Mouse (Mus musculus) CH12.LX (cell line): ENCODE results near the gene Prss8. TPM values are rescaled to one million over a fixed set of nuclear protein-coding genes. Genes with fewer than 3 reads are reported as not detected.
A peak's percentile ranks its signal among the peaks of the same experiment; 100 is the strongest.

Source experiments
- DNase-seq: peaks from one replicate; pipeline ENCODE4 v3.0.0-alpha.2; 2013; ENCODE audit errors: extremely low read depth
- H3K27ac ChIP-seq: 2 replicates; pipeline ENCODE4 v1.5.1; 2012; ENCODE audit warnings: low read depth, mild to moderate bottlenecking, control low read depth, moderate library complexity; ENCODE audit not compliant: insufficient read depth
- H3K27me3 ChIP-seq: replicated peaks from 2 replicates; pipeline ENCODE3; 2012; ENCODE audit warnings: inconsistent platforms
- H3K36me3 ChIP-seq, 2 experiments: replicated peaks in 1 of 2; 2 replicates each; pipeline versions ENCODE3 to v1.6.1; 2012; ENCODE audit warnings: inconsistent platforms in 1 of 2, low read length in 1 of 2, mild to moderate bottlenecking in 1 of 2, mixed read lengths in 1 of 2, moderate library complexity in 1 of 2; ENCODE audit not compliant: control insufficient read depth in 1 of 2, insufficient read depth in 1 of 2
- H3K4me1 ChIP-seq, 2 experiments: 2 replicates each; pipeline ENCODE4 v1.6.1; 2012; ENCODE audit warnings: inconsistent platforms in 1 of 2, moderate library complexity in 1 of 2; ENCODE audit not compliant: insufficient read depth in 2 of 2, control insufficient read depth in 1 of 2
- H3K4me2 ChIP-seq: 2 replicates; pipeline ENCODE4 v1.6.1; 2012; ENCODE audit warnings: low read depth, mild to moderate bottlenecking, control low read depth; ENCODE audit not compliant: poor library complexity, insufficient read depth, severe bottlenecking
- H3K4me3 ChIP-seq, 3 experiments: fragments of 150-350 bp in 1 of 3; sonication (generic) in 1 of 3; replicated peaks in 1 of 3; 2 replicates each; pipeline versions ENCODE3 to v1.5.1; 2011 to 2012; ENCODE audit warnings: low read depth in 2 of 3, low read length in 2 of 3, mild to moderate bottlenecking in 2 of 3, moderate library complexity in 2 of 3, control low read depth in 1 of 3, improper control_type of control experiment in 1 of 3, inconsistent platforms in 1 of 3, mixed read lengths in 1 of 3; ENCODE audit not compliant: poor library complexity in 1 of 3
- H3K79me2 ChIP-seq: replicated peaks from 2 replicates; pipeline ENCODE4 v1.6.1; 2012; ENCODE audit warnings: mild to moderate bottlenecking, moderate library complexity; ENCODE audit not compliant: control insufficient read depth, poor library complexity, insufficient read depth, severe bottlenecking; ENCODE audit errors: extremely low read depth
- H3K9ac ChIP-seq: 2 replicates; pipeline ENCODE4 v1.6.1; 2012; ENCODE audit warnings: low read depth, mild to moderate bottlenecking, control low read depth, moderate library complexity; ENCODE audit not compliant: insufficient read depth
- H3K9me3 ChIP-seq: replicated peaks from 2 replicates; pipeline ENCODE3; 2012; ENCODE audit warnings: low read length, inconsistent platforms, mixed read lengths
- BHLHE40 ChIP-seq: IDR thresholded peaks from 2 replicates; pipeline ENCODE4 v1.6.1; 2011; ENCODE audit warnings: mild to moderate bottlenecking, low read depth, low read length, improper control_type of control experiment
- CHD1 ChIP-seq: IDR thresholded peaks from 2 replicates; pipeline ENCODE4 v1.6.1; 2012; ENCODE audit warnings: low read depth, low read length, improper control_type of control experiment, inconsistent platforms
- CHD2 ChIP-seq: IDR thresholded peaks from 2 replicates; pipeline ENCODE4 v1.6.1; 2011; ENCODE audit warnings: low read length, improper control_type of control experiment
- CTCF ChIP-seq, 2 experiments: IDR thresholded peaks in 1 of 2; conservative IDR thresholded peaks in 1 of 2; 2 replicates each; pipeline ENCODE4 v1.5.1; 2011 to 2012; ENCODE audit warnings: low read depth in 2 of 2, low read length in 2 of 2, improper control_type of control experiment in 1 of 2, inconsistent platforms in 1 of 2, mild to moderate bottlenecking in 1 of 2, moderate library complexity in 1 of 2
- E2F4 ChIP-seq: IDR thresholded peaks from 2 replicates; pipeline ENCODE4 v1.6.1; 2011; ENCODE audit warnings: low read depth, low read length, improper control_type of control experiment; ENCODE audit not compliant: insufficient replicate concordance
- EP300 ChIP-seq: IDR thresholded peaks from 2 replicates; pipeline ENCODE4 v1.6.1; 2011; ENCODE audit warnings: low read length, improper control_type of control experiment
- JUN ChIP-seq: IDR thresholded peaks from 2 replicates; pipeline ENCODE4 v1.6.1; 2011; ENCODE audit warnings: low read depth, mild to moderate bottlenecking, low read length, improper control_type of control experiment, moderate library complexity; ENCODE audit not compliant: insufficient read depth
- JUND ChIP-seq: conservative IDR thresholded peaks from 2 replicates; pipeline ENCODE4 v1.6.1; 2011; ENCODE audit warnings: low read depth, low read length, improper control_type of control experiment
- KAT2A ChIP-seq: IDR thresholded peaks from 2 replicates; pipeline ENCODE4 v1.6.1; 2012; ENCODE audit warnings: low read length, improper control_type of control experiment, inconsistent platforms; ENCODE audit not compliant: insufficient replicate concordance
- MAX ChIP-seq: IDR thresholded peaks from 2 replicates; pipeline ENCODE4 v1.6.1; 2011; ENCODE audit warnings: low read length, improper control_type of control experiment
- MEF2A ChIP-seq: IDR thresholded peaks from 2 replicates; pipeline ENCODE4 v1.6.1; 2014; ENCODE audit warnings: low read depth, mild to moderate bottlenecking, inconsistent platforms, low read length, improper control_type of control experiment, borderline replicate concordance
- MXI1 ChIP-seq: IDR thresholded peaks from 2 replicates; pipeline ENCODE4 v1.6.1; 2011; ENCODE audit warnings: mild to moderate bottlenecking, low read depth, low read length, improper control_type of control experiment
- NELFE ChIP-seq: IDR thresholded peaks from 2 replicates; pipeline ENCODE4 v1.6.1; 2011; ENCODE audit warnings: low read depth, low read length, improper control_type of control experiment
- NRF1 ChIP-seq: IDR thresholded peaks from 2 replicates; pipeline ENCODE4 v1.6.1; 2014; ENCODE audit warnings: low read depth, mild to moderate bottlenecking, inconsistent platforms, low read length, improper control_type of control experiment, moderate library complexity
- PAX5 ChIP-seq: IDR thresholded peaks from 2 replicates; pipeline ENCODE4 v1.6.1; 2012; ENCODE audit warnings: low read length, inconsistent platforms, mixed read lengths
- POLR2A ChIP-seq: IDR thresholded peaks from 2 replicates; pipeline ENCODE4 v1.6.1; 2011; ENCODE audit warnings: low read depth, mild to moderate bottlenecking, improper control_type of control experiment, low read length
- POLR2AphosphoS2 ChIP-seq: IDR thresholded peaks from 2 replicates; pipeline ENCODE4 v1.6.1; 2011; ENCODE audit warnings: low read depth, low read length, improper control_type of control experiment
- SIN3A ChIP-seq: IDR thresholded peaks from 2 replicates; pipeline ENCODE4 v1.6.1; 2012; ENCODE audit warnings: low read length, improper control_type of control experiment, inconsistent platforms
- TCF12 ChIP-seq: IDR thresholded peaks from 2 replicates; pipeline ENCODE4 v1.6.1; 2014; ENCODE audit warnings: low read depth, mild to moderate bottlenecking, inconsistent platforms, low read length, improper control_type of control experiment
- UBTF ChIP-seq: IDR thresholded peaks from 2 replicates; pipeline ENCODE4 v1.6.1; 2012; ENCODE audit warnings: low read depth, mild to moderate bottlenecking, inconsistent platforms, low read length, improper control_type of control experiment, moderate library complexity
- ZC3H11A ChIP-seq: IDR thresholded peaks from 2 replicates; pipeline ENCODE4 v1.6.1; 2012; ENCODE audit warnings: low read depth, mild to moderate bottlenecking, inconsistent platforms, low read length, improper control_type of control experiment
- ZNF384 ChIP-seq: IDR thresholded peaks from 2 replicates; pipeline ENCODE4 v1.6.1; 2012; ENCODE audit warnings: low read depth, low read length, improper control_type of control experiment, inconsistent platforms
- dilution Hi-C: fragments of 300-500 bp; cut with MboI; formaldehyde crosslinking; loops from 2 replicates; pipeline ENCODE4 v1.14.3; 2020; ENCODE audit warnings: low sequenced_read_pairs; ENCODE audit not compliant: extremely low pct_unique_long_range_greater_than_20kb, extremely low pct_ligation_motif_present
- in situ Hi-C: fragments of 300-500 bp; cut with MboI; formaldehyde crosslinking; loops from 3 replicates; pipeline ENCODE4 v1.14.3; 2019; ENCODE audit warnings: low sequenced_read_pairs, low pct_ligation_motif_present, low pct_unique_long_range_greater_than_20kb, mixed read lengths
- polyA plus RNA-seq: library from polyadenylated mRNA; unstranded; fragments of >175 nt; gene quantifications from 2 replicates; pipeline ENCODE4 v1.2.1, GENCODE M21; 2012; ENCODE audit warnings: low read depth; ENCODE audit not compliant: insufficient read length
- total RNA-seq, 2 experiments: library from RNA; depleted of rRNA; stranded (reverse); fragments of 300-350 nt in 1 of 2; fragments of >200 nt in 1 of 2; gene quantifications; 2 replicates each; pipeline ENCODE4 v1.2.3; 2012 to 2014

The Prss8 gene
- total and polyA plus RNA-seq, 3 experiments = 0.08 TPM; not detected in 2

DNA sequence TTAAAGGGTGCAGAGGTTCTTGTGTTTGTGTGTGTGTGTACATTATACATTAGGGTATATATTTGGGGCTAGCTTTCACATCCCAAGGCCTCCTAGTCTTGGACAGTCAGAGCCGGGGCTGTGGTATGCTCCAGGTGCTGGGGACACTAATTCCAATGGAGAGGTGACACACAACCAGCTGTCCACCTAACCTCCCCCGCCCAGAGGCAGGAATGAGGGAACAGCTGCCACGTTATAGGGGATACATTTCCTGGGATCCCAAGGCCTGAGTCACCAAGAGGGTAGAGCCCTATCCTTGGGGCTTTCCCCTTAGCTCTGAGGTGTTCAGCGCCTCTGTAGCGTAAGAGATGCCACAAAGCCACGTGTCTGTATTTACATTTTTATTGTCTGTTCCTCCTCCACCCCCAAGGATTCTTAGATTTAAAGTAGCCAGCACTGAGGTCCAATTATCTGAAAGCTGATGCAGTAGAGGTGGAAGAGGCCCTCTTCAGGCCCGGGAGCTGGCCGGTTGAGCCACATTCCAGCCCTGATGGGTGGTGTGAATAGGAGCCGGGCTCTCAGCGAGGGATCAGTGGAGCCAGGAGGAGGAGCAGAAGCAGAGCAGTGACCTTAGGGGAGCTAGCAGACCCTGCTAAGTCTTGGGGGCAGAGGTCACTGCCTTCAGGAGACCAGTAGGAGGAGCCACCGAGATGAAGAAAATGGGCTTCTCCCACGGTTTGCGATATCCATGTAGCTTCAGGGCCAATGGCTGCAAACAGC is 2.5 kb upstream of the Prss8 start:
- dilution Hi-C loops (no loop called here), in situ Hi-C loops (loop anchor here (5.0 kb wide), 1 partner anchor 155 kb away; the partner anchor contains the start of gene Setd1a)
- H3K4me3 ChIP-seq = no peak overlapping the region
- no peak overlapping the region for H3K4me2 ChIP-seq
- peaks cover 8 to 46% of the 10 kb centered on the region in 2 experiments for H3K4me1 ChIP-seq
- H3K27ac ChIP-seq = no peak overlapping the region
- no peaks in the 10 kb centered on the region for H3K79me2 ChIP-seq
- H3K36me3 ChIP-seq = peaks cover 0 to 9% of the 10 kb centered on the region in 2 experiments
- H3K9ac ChIP-seq = no peak overlapping the region
- DNase-seq = no peak
- peaks cover 10% of the 10 kb centered on the region for H3K27me3 ChIP-seq
- H3K9me3 ChIP-seq = no peaks in the 10 kb centered on the region
- TF ChIP-seq E2F4 (no peak), KAT2A (no peak), JUN (no peak), JUND (no peak), MXI1 (no peak), POLR2A (no peak), SIN3A (no peak), TCF12 (no peak), CHD1 (no peak), BHLHE40 (0 out of 2 replicates have a peak, but pooled peaks have one; percentile 27), PAX5 (no peak), NRF1 (no peak), MAX (peak; percentile 36; the same call in 1 of the 2 replicates), ZNF384 (no peak), ZC3H11A (no peak), POLR2AphosphoS2 (no peak), CHD2 (no peak), CTCF (conservative IDR thresholded peaks at IDR 0.05 in 1 of 2, IDR thresholded peaks at IDR 0.05 in 1 of 2; ENCODE audit: low read depth in 2 of 2, low read length in 2 of 2) (peak in 1 of 2 experiments; percentile 26; a peak in 2 of 4 replicates), NELFE (no peak), MEF2A (no peak), EP300 (no peak), UBTF (no peak)
